Mouse (Mus musculus) testis, adult 2 months (tissue): ENCODE data around the gene Vsir. TPM values are rescaled to one million over a fixed set of nuclear protein-coding genes. Genes with fewer than 3 reads are reported as not detected.

Experiments used
- H3K27ac ChIP-seq: fragments of 200-500 bp; 2 replicates; pipeline ENCODE4 v1.5.1; 2012; ENCODE audit warnings: low read depth, low read length; ENCODE audit not compliant: control insufficient read depth, insufficient read depth
- H3K27me3 ChIP-seq: fragments of 200-500 bp; 2 replicates; pipeline ENCODE4 v1.6.1; 2012; ENCODE audit warnings: mild to moderate bottlenecking, low read length, moderate library complexity; ENCODE audit not compliant: control insufficient read depth, insufficient read depth
- H3K36me3 ChIP-seq: fragments of 200-500 bp; 2 replicates; pipeline ENCODE4 v1.6.1; 2012; ENCODE audit warnings: mild to moderate bottlenecking, low read length; ENCODE audit not compliant: control insufficient read depth, insufficient read depth
- H3K4me1 ChIP-seq: fragments of 200-500 bp; 2 replicates; pipeline ENCODE4 v1.6.1; 2012; ENCODE audit warnings: low read length; ENCODE audit not compliant: control insufficient read depth, insufficient read depth
- H3K4me3 ChIP-seq: fragments of 200-500 bp; 2 replicates; pipeline ENCODE4 v1.5.1; 2012; ENCODE audit warnings: low read depth, mild to moderate bottlenecking, low read length, moderate library complexity, mixed read lengths; ENCODE audit not compliant: control insufficient read depth
- CTCF ChIP-seq: fragments of 200-500 bp; IDR thresholded peaks from 2 replicates; pipeline ENCODE4 v1.5.1; 2012; ENCODE audit warnings: low read depth, mild to moderate bottlenecking, inconsistent platforms, low read length, moderate library complexity; ENCODE audit not compliant: control insufficient read depth, insufficient read depth, insufficient replicate concordance
- POLR2A ChIP-seq: fragments of 200-500 bp; IDR thresholded peaks from 2 replicates; pipeline ENCODE4 v1.6.1; 2012; ENCODE audit warnings: low read depth, mild to moderate bottlenecking, inconsistent platforms, low read length, moderate library complexity; ENCODE audit not compliant: control insufficient read depth
- polyA plus RNA-seq: library from polyadenylated mRNA; depleted of rRNA; stranded (reverse); fragments of >200 nt; gene quantifications from 2 replicates; pipeline ENCODE4 v1.2.3, GENCODE M21; 2012

Gene Vsir
- polyA plus RNA-seq, 1 experiment: 3.0 TPM

DNA sequence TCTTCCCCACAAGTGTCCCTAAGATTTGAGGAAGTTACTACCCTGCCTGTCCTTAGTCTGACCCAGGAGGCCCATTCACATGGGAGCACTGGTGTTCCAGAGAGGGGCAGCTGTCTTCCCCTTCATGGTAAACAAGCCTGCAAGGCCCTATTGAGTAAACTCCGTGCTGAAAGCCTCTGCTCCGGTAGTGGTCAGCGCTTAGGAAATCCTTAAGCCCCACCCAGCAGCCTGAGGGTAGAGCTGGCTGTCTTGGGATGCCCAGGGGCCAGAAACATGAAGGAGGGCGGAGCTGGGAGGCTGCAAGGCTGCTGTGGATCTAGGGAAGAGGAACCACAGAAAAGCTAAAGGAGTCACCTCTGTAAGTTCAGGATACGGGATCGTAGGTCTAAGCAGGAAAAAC is 2.4 kb downstream of the Vsir start:
- Histone ChIP-seq H3K36me3 (no peaks in the 10 kb centered on the region), H3K4me3 (no peak overlapping the region), H3K4me1 (peaks cover 10% of the 10 kb centered on the region), H3K27ac (no peak overlapping the region), H3K27me3 (no peaks in the 10 kb centered on the region)
- TF ChIP-seq POLR2A: no peak
- TF ChIP-seq CTCF: no peak

DNA sequence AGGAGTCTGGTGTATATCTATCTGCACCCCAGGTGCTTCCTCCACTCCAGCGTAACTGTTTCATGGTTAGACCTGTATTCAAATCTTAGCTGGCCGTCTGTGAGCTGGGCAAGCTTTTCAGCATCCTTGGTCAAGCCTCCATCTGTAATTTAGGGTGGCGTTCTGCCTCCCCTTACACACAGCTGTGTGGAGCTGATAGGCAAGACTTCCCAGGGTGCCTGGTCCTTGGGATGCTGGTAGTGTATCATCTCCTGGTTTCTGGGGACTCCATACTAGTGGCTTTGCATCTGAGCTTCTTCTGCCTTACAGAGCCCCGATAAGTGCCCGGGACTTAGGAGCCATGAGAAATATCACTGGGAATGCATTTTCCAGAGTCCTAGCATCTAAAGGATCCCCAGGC is 3.0 kb downstream of the Vsir start:
- TF ChIP-seq POLR2A (no peak), CTCF (no peak)
- peaks cover 10% of the 10 kb centered on the region for H3K4me1 ChIP-seq
- no peaks in the 10 kb centered on the region for H3K27me3 ChIP-seq
- H3K27ac ChIP-seq: no peak overlapping the region
- H3K4me3 ChIP-seq: no peak overlapping the region
- no peaks in the 10 kb centered on the region for H3K36me3 ChIP-seq

DNA sequence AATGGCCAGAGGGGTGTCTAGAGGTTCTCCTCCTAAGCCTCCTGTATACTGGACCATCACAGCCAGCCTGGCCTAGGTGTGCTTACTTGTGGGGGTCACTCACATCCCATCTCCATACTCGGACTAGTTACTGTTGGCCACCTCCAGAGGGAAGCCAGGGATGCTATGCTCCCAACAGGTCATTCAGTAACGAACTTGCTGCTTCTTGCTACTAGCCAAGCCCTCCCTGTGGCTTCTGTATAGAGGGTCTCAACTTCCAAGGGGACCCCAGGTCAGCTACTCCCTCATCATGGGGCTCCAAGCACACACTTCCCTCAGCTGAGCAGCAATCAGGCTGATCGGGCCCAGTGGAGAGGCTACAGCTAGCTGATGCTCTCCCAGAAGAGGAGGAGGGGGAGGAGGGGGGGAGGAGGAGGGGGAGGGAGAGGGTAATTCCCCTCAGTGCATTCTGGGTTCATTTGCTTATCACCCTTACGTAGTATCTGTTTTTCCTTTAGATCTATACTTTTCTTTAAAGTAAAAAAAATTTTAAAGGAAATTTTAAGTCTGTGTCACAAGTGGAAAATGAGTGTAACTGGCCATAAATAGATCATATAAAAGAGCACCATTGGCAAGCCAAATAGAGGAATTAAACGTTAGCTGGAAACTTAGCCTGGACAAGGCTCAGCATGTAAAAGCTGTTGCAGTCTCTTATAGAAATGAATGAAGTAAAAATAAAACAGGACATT is 3.6 kb downstream of the Vsir start:
- H3K4me3 ChIP-seq: no peak overlapping the region
- H3K36me3 ChIP-seq: no peaks in the 10 kb centered on the region
- no peaks in the 10 kb centered on the region for H3K27me3 ChIP-seq
- TF ChIP-seq POLR2A (no peak), CTCF (no peak)
- H3K4me1 ChIP-seq: peaks cover 10% of the 10 kb centered on the region
- no peak overlapping the region for H3K27ac ChIP-seq

DNA sequence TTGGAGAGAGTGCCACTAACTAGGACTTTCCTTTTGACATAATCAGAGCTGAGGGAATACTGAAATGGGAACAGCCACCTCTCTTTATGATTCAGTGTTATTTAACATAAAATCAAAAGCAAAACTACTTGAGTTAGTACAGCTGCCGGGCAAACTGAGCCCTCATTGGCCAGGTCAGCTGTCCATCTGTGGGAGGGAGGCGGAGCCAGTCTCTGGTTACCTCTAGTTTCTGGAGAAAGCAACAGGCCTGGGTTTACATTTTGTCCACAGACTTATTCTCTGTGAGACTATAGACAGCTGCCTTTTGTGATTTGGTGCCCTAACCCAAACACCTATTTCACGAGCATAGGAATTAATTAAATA is 4.1 kb downstream of the Vsir start:
- TF ChIP-seq POLR2A: no peak
- TF ChIP-seq CTCF: no peak
- Histone ChIP-seq H3K36me3 (no peaks in the 10 kb centered on the region), H3K4me1 (peaks cover 10% of the 10 kb centered on the region), H3K4me3 (no peak overlapping the region), H3K27ac (no peak overlapping the region), H3K27me3 (no peaks in the 10 kb centered on the region)

DNA sequence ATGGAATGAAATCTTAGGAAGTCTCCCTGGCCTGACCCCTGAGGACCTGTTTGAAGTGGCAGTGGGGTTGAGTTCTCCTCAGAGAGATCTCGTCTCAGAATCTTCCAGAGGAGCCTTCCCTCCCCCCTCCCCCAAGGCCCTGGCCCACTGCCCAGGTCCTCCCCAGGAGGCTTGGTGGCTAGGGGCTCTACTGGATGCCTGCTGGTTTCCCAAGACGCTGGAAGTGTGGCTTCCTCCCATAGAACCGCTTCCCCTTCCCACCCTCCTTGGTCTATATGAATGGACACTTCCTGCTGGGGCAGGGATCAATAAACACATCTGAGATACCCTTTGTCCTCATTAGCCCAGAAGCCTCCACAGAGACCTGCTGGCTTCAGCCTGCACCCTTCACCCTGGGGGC is 4.6 kb downstream of the Vsir start:
- TF ChIP-seq CTCF (no peak), POLR2A (no peak)
- Histone ChIP-seq H3K27me3 (no peaks in the 10 kb centered on the region), H3K27ac (no peak overlapping the region), H3K4me1 (peaks cover 10% of the 10 kb centered on the region), H3K36me3 (no peaks in the 10 kb centered on the region), H3K4me3 (no peak overlapping the region)

DNA sequence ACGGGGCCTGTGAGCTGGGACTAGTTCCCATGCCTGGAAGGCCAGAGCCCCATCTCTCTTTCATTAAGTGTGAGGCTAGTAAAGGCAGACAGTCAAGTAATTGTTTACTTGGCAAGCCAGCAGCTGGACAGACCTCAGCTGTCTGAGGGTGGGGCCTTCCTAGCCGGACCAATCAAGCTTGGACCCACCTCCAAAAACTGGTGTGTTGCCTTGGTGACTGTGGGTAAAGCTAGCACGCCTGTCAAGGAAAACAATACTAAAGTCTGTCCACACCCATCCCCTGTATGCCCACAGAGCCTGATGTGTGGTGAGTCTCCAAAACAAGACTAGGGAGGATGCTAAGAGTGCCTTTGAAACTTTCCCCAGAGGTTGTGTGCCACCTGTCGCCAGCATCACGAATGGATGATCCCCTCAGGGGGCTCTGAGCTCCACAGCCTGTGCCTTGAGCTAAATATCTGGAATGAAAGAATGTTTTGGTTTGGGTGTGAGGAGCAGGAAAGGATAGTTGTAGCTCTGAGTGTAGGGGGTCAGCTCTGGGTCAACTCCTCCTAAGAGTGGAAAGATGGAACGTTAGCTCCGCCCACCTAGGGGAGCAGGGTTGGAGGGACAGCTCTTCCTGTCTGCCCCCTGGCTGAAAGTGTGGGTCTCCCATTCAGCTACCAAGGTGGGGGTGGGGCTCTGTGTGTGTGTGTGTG is 5.3 kb downstream of the Vsir start:
- Histone ChIP-seq H3K27ac (no peak overlapping the region), H3K4me1 (peaks cover 10% of the 10 kb centered on the region)
- TF ChIP-seq CTCF: no peak
- no peak for TF ChIP-seq POLR2A

DNA sequence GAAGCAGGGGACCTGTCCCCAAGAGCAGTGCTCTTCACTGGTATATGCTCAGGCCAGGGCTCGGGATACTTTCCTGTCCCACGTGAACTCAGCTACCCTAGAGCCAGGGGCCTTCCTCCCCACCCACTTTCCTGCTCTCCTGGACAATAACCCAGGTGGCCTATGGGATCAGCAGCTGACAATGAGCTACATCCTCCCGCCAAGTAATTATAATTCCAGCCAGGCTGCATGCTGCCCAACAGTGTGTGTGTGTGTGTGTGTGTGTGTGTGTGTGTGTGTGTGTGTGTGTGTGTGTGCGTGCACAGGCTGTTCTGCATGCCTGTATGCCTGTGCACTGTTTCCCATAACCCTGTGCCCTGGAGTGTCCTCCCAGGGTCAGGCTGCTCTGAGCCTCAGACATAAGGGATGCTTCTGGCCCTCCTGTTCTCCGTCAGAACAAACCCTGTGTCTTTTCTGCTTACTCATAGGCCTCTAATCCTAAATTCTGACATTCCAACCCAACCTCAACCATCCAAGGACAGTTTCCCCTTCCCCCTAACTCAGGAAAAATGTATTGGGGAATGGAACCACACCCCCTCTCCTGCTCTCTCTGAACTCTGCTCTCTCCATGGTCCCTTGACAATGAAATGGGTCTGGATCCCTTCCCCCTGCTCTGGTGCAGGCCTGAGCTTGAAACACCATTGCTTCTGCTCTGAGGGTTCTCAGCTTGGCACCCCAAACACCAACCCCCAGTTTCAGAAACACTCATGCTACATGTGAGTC is 6.8 kb downstream of the Vsir start:
- Histone ChIP-seq H3K4me3 (no peak overlapping the region), H3K4me1 (peaks cover 8% of the 10 kb centered on the region), H3K27ac (no peak overlapping the region), H3K36me3 (no peaks in the 10 kb centered on the region), H3K27me3 (no peaks in the 10 kb centered on the region)
- TF ChIP-seq CTCF (no peak), POLR2A (no peak)

More for the DNA sequence above, 5.3 kb downstream of the Vsir start:
- no peaks in the 10 kb centered on the region for H3K36me3 ChIP-seq
- no peaks in the 10 kb centered on the region for H3K27me3 ChIP-seq
- no peak overlapping the region for H3K4me3 ChIP-seq

DNA sequence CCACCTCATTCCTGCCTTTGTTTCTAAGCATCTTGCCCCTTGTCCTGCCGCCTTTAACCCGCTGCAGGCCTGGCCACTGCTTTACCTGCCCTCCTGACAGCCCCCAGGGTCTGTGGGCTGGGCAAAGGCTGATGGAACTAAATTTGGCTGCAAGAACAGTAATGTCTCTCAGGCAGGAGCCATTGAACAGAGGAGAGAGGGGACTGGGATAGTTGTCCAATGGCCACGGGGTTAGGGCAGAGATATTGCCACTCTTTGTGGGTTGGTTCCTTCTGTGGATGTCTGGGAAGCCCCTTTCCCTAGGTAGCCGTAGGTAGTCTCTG is 7.3 kb downstream of the Vsir start:
- TF ChIP-seq POLR2A (no peak), CTCF (no peak)
- Histone ChIP-seq H3K27me3 (no peaks in the 10 kb centered on the region), H3K36me3 (no peaks in the 10 kb centered on the region), H3K27ac (no peak overlapping the region), H3K4me1 (peaks cover 8% of the 10 kb centered on the region), H3K4me3 (no peak overlapping the region)
